Mouse (Mus musculus): ENCODE measurements around the gene Wfdc15b.

Gene Wfdc15b

DNA sequence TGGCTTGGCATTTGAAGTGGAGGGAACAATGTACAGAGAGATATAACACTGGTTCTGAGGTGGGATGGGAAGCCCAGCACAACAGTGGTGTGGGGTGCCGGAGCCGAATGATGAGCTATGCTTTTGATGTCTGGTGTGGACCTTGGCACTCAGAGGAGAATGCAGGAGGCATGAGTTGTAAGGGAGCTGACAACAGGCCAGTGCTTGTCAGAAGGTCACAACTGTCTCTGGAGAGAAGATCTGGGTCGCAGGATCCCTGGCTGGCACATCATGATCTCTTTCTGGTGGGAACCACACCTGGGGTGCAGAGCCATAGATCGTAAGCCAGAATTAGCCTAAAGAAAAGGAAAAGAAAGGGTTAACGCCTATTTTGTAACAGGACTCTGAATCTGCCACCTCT is 43.6 kb downstream of the Wfdc15b start:
- no peak for DNase-seq (ENCODE audit: low spot score)

- no peak for DNase-seq (ENCODE audit: low spot score)
These were observed 45.6 kb downstream of the Wfdc15b start for GRCm38 (mm10) chr2:164175850-164176249.

DNA sequence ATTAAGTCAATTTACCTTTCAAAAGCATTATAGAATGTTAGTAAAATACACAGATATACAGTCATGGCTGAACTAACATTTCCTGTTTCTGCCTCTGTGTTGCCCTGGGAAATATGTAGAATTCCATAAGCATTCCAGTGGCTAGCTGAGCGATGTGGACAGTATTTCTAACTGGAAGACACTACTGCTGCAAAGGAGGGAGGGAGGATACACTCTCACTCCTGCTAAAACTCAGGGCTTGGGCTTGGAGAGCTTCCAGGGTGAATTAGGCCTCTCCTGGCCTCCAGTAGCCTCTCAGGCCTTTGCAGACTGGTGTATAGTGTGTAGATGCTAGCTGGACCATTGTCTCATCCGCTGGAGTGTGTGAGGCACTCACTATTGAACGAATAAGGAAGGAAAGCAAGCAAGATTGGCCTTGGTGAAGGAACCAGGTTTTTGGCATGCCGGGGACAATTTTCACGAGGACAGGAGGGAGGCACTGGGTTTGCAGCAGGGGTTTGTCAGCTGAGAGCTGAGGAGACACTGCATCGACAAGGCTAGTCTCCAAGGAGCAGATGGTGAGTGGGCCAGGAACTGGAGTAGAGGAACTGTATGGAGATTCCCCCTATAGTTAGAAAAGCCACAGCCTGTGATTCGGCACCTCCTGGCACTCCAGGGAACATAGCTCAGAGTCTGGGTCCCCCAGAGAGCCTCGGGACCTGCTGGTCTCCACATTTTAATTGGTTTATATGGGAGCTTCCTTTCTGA is 46.6 kb downstream of the Wfdc15b start:
- DNase-seq (ENCODE audit: low spot score), result no peak

GRCm38 (mm10) chr2:164173394-164173793 is 48.1 kb downstream of the Wfdc15b start:
- DNase-seq (ENCODE audit: low spot score), result no peak

DNA sequence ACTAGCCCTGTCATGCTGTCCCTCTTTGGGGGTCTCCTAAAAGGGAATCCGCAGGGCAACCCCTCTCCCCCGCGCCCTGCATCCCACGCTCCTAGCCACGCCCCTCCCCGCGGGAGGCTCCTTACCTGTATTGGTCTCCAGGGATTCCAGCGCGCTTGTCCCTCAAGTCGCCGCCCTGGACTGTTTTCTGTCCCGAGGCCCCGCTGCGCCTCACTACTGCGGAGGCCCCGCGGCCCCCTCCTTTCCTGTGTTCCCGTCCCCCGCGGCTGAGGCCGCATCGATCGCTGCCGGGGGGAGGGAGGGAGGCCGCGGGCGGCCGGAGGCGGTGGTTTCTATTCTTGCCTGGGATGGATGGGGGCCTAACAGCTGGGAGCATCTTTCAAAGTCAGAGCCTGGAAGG is 50.6 kb downstream of the Wfdc15b start, which contains the start of gene Kcns1:
Gene Kcns1 (minus strand): TSS at position 212 of the 400 bp plus-strand sequence.
- DNase-seq (ENCODE audit: low spot score), result no peak

- no peak for DNase-seq (ENCODE audit: low spot score)
These were observed 51.1 kb downstream of the Wfdc15b start for GRCm38 (mm10) chr2:164170326-164170725.

DNA sequence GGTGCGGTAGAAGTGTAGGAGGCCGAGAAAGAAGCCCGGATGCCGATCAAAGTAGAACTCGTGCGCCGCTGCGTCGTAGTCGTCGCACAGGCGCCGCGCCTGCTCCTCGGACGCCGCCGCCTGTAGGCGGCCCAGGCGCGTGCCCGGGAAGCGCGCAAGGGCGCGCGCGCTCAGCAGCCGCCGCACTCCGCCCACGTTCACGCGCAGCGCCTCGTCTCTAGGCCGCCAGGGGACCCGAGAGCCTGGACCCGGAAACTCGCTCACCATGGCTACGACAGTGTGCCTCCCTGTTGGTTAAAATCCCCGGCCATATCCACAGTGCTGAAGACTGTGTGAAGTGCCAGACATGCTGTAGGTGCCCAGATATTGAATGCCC is 52.9 kb downstream of the Wfdc15b start:
- DNase-seq (ENCODE audit: low spot score), result peak; percentile 66

- DNase-seq (ENCODE audit: low spot score), result peak; percentile 18
These were observed 53.5 kb downstream of the Wfdc15b start for GRCm38 (mm10) chr2:164167752-164168570.

GRCm38 (mm10) chr2:164164941-164165340 is 56.5 kb downstream of the Wfdc15b start:
- no peak for DNase-seq (ENCODE audit: low spot score)
